Mouse (Mus musculus) G1E (cell line): ENCODE results near the gene Nkx2-3. TPM values are rescaled to one million over a fixed set of nuclear protein-coding genes. Genes with fewer than 3 reads are reported as not detected.

ENCODE experiments used
- ATAC-seq: 2 replicates; pipeline ENCODE4 v1.8.0; 2016; ENCODE audit warnings: mild to moderate bottlenecking; ENCODE audit not compliant: insufficient number of reproducible peaks, poor library complexity, low FRiP score, severe bottlenecking; ENCODE audit errors: extremely low read depth
- DNase-seq: peaks from one replicate; pipeline ENCODE4 v3.0.0; 2012; ENCODE audit warnings: low spot score
- H3K27me3 ChIP-seq: 2 replicates; pipeline ENCODE4 v1.6.1; 2012; ENCODE audit warnings: mild to moderate bottlenecking, low read length, inconsistent platforms; ENCODE audit not compliant: insufficient read depth
- H3K36me3 ChIP-seq: replicated peaks from 2 replicates; pipeline ENCODE3; 2012; ENCODE audit warnings: mild to moderate bottlenecking, inconsistent platforms
- H3K4me1 ChIP-seq: 2 replicates; pipeline ENCODE4 v1.6.1; 2012; ENCODE audit warnings: low read depth, low read length, inconsistent platforms, mixed read lengths; ENCODE audit not compliant: insufficient read depth
- H3K4me3 ChIP-seq: 2 replicates; pipeline ENCODE4 v1.5.1; 2012; ENCODE audit warnings: low read depth, mild to moderate bottlenecking, inconsistent platforms, low read length, moderate library complexity, mixed read lengths
- H3K9me3 ChIP-seq: replicated peaks from 2 replicates; pipeline ENCODE4 v1.6.1; 2012; ENCODE audit warnings: inconsistent platforms
- CTCF ChIP-seq: IDR thresholded peaks from 2 replicates; pipeline ENCODE4 v1.5.1; 2012; ENCODE audit warnings: low read depth, low read length, inconsistent platforms, mixed read lengths
- GATA1 ChIP-seq: IDR thresholded peaks from 2 replicates; pipeline ENCODE4 v1.6.1; 2012; ENCODE audit warnings: borderline replicate concordance, low read length, inconsistent platforms, mixed read lengths
- GATA2 ChIP-seq: IDR thresholded peaks from 2 replicates; pipeline ENCODE4 v1.6.1; 2012; ENCODE audit warnings: low read depth, low read length, inconsistent platforms, borderline replicate concordance
- POLR2AphosphoS5 ChIP-seq: IDR thresholded peaks from 2 replicates; pipeline ENCODE4 v1.6.1; 2012; ENCODE audit warnings: low read depth, low read length, inconsistent platforms; ENCODE audit not compliant: insufficient replicate concordance
- TAL1 ChIP-seq: conservative IDR thresholded peaks from 2 replicates; pipeline ENCODE4 v1.6.1; 2012; ENCODE audit warnings: low read depth, low read length, inconsistent platforms, mixed read lengths
- polyA plus RNA-seq: library from polyadenylated mRNA; stranded (reverse); fragments of >175 nt; gene quantifications from 2 replicates; pipeline ENCODE4 v1.2.3, GENCODE M21; 2012
- total RNA-seq, 2 experiments: library from RNA; stranded (forward) in 1 of 2; stranded (reverse) in 1 of 2; fragments of 200-1000 nt in 1 of 2; fragments of >200 nt in 1 of 2; fragmentation: Nextera tagmentation in 1 of 2; gene quantifications; 2 replicates each; pipeline ENCODE4 v1.2.3; 2014 to 2017

Nkx2-3 gene
- total and polyA plus RNA-seq, 3 experiments, result 0.05 TPM; not detected in 2

DNA sequence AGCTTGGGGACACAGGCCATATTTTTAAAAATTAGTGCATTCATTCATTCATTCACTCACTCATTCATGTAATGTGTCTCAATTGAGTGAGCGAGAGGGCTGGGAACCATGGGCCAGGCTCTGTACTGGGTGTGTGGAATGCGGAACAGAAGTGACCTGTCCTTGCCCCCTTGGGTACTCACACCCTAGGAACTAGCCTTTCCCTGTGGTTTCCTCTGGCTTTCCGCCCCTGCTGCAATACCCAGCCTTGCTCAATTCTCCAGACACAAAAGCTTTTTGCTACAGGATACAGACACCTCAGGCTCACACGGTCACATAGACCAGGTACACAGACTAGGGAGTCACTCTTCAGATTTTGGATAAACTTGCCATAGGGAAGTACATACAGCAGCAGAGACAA, 36.2 kb downstream of the Nkx2-3 start:
- no peak for ATAC-seq

DNA sequence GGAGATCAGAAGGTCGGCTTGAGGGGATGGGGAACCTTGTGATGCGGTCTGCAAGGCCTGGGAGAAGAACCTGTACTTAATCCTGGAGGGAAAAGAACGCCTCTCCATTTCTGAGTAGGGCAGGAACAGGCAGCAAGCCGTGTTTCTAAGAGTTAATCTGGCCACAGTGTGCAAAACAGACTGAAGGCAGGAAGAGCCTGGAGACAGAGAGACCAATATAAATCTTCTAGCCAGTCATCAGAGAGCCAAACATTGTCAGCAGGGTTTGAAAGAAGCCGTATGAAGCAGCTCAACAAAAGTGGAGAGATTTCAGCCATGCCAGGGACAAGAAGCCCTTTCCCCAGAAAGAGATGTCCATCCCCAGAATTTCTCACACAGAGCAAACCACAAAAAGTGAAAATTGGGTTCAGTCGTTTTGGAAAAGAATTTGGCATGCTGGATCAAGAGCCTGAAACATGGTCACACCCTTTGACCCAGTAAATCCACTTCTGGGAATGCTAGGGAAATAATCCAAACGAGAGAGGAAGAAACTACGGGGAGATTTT, 39.2 kb downstream of the Nkx2-3 start:
- ATAC-seq (no peak), DNase-seq (no peak)
- Histone ChIP-seq H3K4me1 (peaks cover 5% of the 10 kb centered on the region; the same call in 1 of the 2 replicates), H3K4me3 (no peak overlapping the region), H3K27me3 (peaks cover 34% of the 10 kb centered on the region), H3K9me3 (no peaks in the 10 kb centered on the region), H3K36me3 (no peaks in the 10 kb centered on the region)
- no peak for TF ChIP-seq TAL1
- TF ChIP-seq CTCF, result no peak
- TF ChIP-seq GATA2, result no peak
- TF ChIP-seq POLR2AphosphoS5, result no peak
- no peak for TF ChIP-seq GATA1

More for the DNA sequence above, 36.2 kb downstream of the Nkx2-3 start:
- Histone ChIP-seq H3K27me3 (peaks cover 26% of the 10 kb centered on the region), H3K36me3 (no peaks in the 10 kb centered on the region), H3K9me3 (no peaks in the 10 kb centered on the region), H3K4me3 (no peak overlapping the region), H3K4me1 (no peaks in the 10 kb centered on the region; the same call in 1 of the 2 replicates)
- DNase-seq, result no peak
- TF ChIP-seq GATA1, result no peak
- no peak for TF ChIP-seq GATA2
- no peak for TF ChIP-seq POLR2AphosphoS5
- TF ChIP-seq TAL1, result no peak
- TF ChIP-seq CTCF, result no peak

DNA sequence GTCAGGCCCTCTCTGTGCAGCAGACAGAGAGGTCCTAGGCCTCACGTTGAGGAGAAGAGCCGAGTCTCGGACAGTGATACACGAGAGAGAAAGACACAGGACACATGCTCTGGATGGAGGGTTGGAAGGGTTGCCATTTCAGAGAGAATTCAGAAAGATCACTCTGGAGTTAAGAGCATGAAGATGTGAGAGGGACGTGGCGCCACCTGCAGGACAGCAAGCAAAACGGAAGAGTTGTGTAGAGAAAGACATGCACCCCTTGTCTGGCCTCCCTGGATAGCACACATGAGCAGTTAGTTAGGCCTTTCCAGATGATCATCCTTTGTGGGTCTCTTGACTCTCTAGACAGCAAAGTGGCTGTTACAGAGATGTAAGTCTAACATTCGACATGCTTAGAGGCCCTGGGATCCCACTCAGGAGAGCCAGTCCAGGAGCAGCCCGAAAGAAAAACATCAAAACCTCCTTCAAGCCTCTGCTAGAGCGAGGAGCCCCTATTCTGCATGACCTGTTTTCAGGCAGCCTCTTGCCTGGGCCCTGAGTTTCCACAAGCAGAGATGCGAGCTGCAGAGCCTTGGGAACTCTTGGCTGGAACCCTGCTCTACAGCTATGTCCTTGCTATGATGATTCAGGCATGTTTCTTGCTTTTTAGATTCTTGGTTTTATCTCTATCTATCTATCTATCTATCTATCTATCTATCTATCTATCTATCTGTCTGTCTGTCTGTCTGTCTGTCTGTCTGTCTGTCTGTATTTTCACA, 43.8 kb downstream of the Nkx2-3 start:
- H3K4me3 ChIP-seq, result no peak overlapping the region
- H3K27me3 ChIP-seq, result peaks cover 39% of the 10 kb centered on the region
- no peaks in the 10 kb centered on the region for H3K36me3 ChIP-seq
- no peaks in the 10 kb centered on the region for H3K9me3 ChIP-seq
- TF ChIP-seq GATA1, result no peak
- peak; percentile 78 for TF ChIP-seq CTCF
- ATAC-seq, result no peak
- H3K4me1 ChIP-seq, result peaks cover 5% of the 10 kb centered on the region; the same call in 1 of the 2 replicates
- DNase-seq, result no peak

DNA sequence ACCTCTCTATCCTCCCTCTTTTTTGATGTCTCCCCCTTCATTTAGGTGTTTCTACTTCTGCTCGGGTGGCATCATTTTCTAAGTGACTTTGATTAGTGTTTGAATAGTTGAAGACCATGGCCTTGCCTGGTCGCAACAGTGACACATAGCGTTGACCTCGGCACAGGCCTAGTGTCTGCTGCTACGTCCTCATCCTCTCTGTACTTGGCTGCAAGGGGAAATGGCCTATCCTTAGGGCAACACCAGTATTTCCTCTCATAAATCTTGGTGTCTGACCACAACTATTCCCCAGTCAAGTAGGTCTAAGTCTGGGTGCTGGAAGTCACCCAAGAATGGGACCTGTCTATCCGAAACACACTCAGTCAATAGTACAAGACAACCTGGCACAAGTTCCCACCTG, 47.5 kb downstream of the Nkx2-3 start:
- Histone ChIP-seq H3K4me1 (peaks cover 5% of the 10 kb centered on the region; the same call in 1 of the 2 replicates), H3K4me3 (no peak overlapping the region), H3K27me3 (peaks cover 19% of the 10 kb centered on the region), H3K9me3 (no peaks in the 10 kb centered on the region), H3K36me3 (peaks cover 32% of the 10 kb centered on the region)
- TF ChIP-seq GATA2, result no peak
- no peak for TF ChIP-seq TAL1
- no peak for TF ChIP-seq GATA1
- no peak for TF ChIP-seq POLR2AphosphoS5
- TF ChIP-seq CTCF, result no peak
- no peak for ATAC-seq
- DNase-seq, result no peak

DNA sequence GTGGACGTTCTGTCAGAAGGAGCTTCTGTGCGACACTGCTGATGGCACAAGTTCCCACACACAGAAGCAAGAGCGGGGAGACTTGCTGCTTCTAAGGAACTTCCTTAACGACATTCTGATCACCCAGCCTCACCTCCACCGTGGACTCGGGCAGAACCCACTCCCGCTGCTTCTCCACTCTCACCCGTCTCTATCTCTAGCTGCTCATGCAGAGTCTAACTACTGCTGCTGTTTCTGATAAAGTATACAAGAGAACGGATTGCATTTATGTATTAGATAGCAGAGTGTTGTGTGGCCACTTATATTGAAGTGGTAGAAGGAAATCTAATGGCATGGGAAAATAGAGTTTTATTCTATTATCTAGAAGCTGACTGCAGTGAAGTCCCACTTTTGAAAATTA, 48.6 kb downstream of the Nkx2-3 start:
- TF ChIP-seq GATA2 (no peak), POLR2AphosphoS5 (no peak), GATA1 (no peak), TAL1 (no peak), CTCF (no peak)
- Histone ChIP-seq H3K4me3 (no peak overlapping the region), H3K27me3 (peaks cover 14% of the 10 kb centered on the region), H3K4me1 (peaks cover 3% of the 10 kb centered on the region; the same call in 1 of the 2 replicates), H3K36me3 (peaks cover 42% of the 10 kb centered on the region), H3K9me3 (no peaks in the 10 kb centered on the region)
- DNase-seq, result no peak
- ATAC-seq, result no peak

DNA sequence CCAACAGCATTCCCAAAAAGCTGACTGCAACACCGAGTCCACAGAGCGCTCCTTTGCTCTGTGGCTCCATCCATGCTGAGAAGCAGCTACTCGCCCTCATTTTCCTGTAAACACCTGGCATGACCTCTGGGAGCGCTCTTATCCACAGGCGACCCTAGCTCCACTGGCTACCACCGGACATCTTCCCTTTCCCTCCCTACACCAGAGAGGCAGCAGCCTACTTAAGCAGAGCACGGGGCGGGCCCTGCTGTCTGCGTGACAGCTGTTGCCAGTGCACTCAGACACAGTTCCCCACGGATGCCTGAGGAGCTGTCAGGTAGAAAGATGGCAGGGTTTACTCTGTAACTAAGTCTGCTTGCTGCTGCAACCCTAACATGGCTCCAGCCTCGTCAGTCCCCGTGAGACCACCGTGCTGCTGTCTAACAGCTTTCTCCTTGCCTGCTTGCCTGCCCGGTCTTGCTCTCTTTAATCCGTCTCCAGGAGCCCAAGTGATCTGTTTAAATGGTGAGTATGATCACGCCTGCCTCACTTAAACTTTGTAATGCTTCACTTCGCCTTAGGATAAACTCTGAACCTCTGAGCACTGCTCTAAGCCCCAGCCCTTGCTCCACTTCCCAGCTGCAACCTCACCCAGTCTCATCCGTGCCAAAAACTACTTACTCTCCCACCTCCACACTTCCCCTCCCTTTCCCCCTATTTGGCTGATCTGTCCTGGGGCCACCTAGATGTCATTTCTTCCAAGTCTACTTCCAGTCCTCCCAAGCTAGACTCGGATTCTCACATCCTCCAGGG, 50.2 kb downstream of the Nkx2-3 start:
- H3K36me3 ChIP-seq, result peaks cover 57% of the 10 kb centered on the region
- 0 out of 2 replicates have a peak, but pooled peaks cover 3% of the 10 kb centered on the region for H3K4me1 ChIP-seq
- H3K4me3 ChIP-seq, result no peak overlapping the region
- no peaks in the 10 kb centered on the region for H3K9me3 ChIP-seq
- no peak for DNase-seq
- TF ChIP-seq TAL1 (no peak), POLR2AphosphoS5 (no peak), GATA2 (no peak), CTCF (no peak), GATA1 (no peak)
- H3K27me3 ChIP-seq, result peaks cover 9% of the 10 kb centered on the region
- ATAC-seq, result no peak
